Mouse (Mus musculus) hindbrain, embryonic 13.5 days (tissue): ENCODE measurements at regions not wholly inside any gene's neighbourhood (a gene's known extent, or its start where the extent isn't known, plus 50 kb on each side); places are given as distances from the start of the nearest gene placed in this dataset.

Experiments
- ATAC-seq: fragments of 200-750 bp; cut with Nextera tagmentation; 2 replicates; pipeline ENCODE4 v1.8.0; 2017; ENCODE audit warnings: moderate TSS enrichment; ENCODE audit not compliant: low FRiP score
- H3K27ac ChIP-seq: fragments of 300-500 bp; sonication (generic); 2 replicates; pipeline ENCODE4 v1.5.1; 2015; ENCODE audit warnings: inconsistent platforms, mild to moderate bottlenecking, moderate library complexity
- H3K27me3 ChIP-seq: fragments of 300-500 bp; sonication (generic); 2 replicates; pipeline ENCODE4 v1.6.1; 2015; ENCODE audit warnings: mild to moderate bottlenecking, inconsistent platforms
- H3K36me3 ChIP-seq: fragments of 300-500 bp; sonication (generic); 2 replicates; pipeline ENCODE4 v1.6.1; 2015; ENCODE audit warnings: mild to moderate bottlenecking, inconsistent platforms
- H3K4me1 ChIP-seq: fragments of 300-500 bp; sonication (generic); replicated peaks from 2 replicates; pipeline ENCODE4 v1.6.1; 2015; ENCODE audit warnings: inconsistent platforms
- H3K4me2 ChIP-seq: fragments of 300-500 bp; sonication (generic); 2 replicates; pipeline ENCODE4 v1.6.1; 2015; ENCODE audit warnings: inconsistent platforms, mild to moderate bottlenecking, moderate library complexity
- H3K4me3 ChIP-seq: fragments of 300-500 bp; sonication (generic); 2 replicates; pipeline ENCODE4 v1.5.1; 2015; ENCODE audit warnings: mild to moderate bottlenecking, inconsistent platforms
- H3K9ac ChIP-seq: fragments of 300-500 bp; sonication (generic); 2 replicates; pipeline ENCODE4 v1.6.1; 2015; ENCODE audit warnings: mild to moderate bottlenecking, inconsistent platforms
- H3K9me3 ChIP-seq: fragments of 300-500 bp; sonication (generic); 2 replicates; pipeline ENCODE4 v1.6.1; 2016; ENCODE audit warnings: inconsistent platforms
- WGBS: fragments of 180-500 bp; shearing (Covaris S2); methylation state at CpG from one replicate; pipeline ENCODE4 v1.1.7; 2015; 5-methylcytosine and 5-hydroxymethylcytosine counted together

GRCm38 (mm10) chr13:45189389-45189788 lies 110.9 kb downstream of the Gm9817 start:
- no peak overlapping the region for H3K4me3 ChIP-seq
- H3K4me1 ChIP-seq, result peaks cover 16% of the 10 kb centered on the region
- H3K9ac ChIP-seq, result no peak overlapping the region
- H3K27ac ChIP-seq, result peak overlapping the region; percentile 44; the same call in 1 of the 2 replicates
- no peak overlapping the region for H3K4me2 ChIP-seq
- no peaks in the 10 kb centered on the region for H3K27me3 ChIP-seq
- ATAC-seq, result no peak
- H3K9me3 ChIP-seq, result no peaks in the 10 kb centered on the region
- H3K36me3 ChIP-seq, result no peaks in the 10 kb centered on the region
- WGBS, result 21% methylated on average over 6 of the region's 6 CpGs

GRCm38 (mm10) chr13:45190151-45190550 lies 111.7 kb downstream of the Gm9817 start:
- ATAC-seq, result no peak
- Histone ChIP-seq H3K27me3 (no peaks in the 10 kb centered on the region), H3K4me1 (peaks cover 16% of the 10 kb centered on the region), H3K27ac (0 out of 2 replicates have a peak overlapping the region, but pooled peaks have one; percentile 44), H3K9me3 (no peaks in the 10 kb centered on the region), H3K9ac (no peak overlapping the region), H3K4me3 (no peak overlapping the region), H3K36me3 (no peaks in the 10 kb centered on the region), H3K4me2 (no peak overlapping the region)
- 56% methylated on average over 4 of the region's 4 CpGs for WGBS

GRCm38 (mm10) chr13:45192079-45192478 lies 113.6 kb downstream of the Gm9817 start:
- no peak overlapping the region for H3K4me2 ChIP-seq
- no peaks in the 10 kb centered on the region for H3K36me3 ChIP-seq
- 72% methylated on average over 8 of the region's 8 CpGs for WGBS
- H3K27me3 ChIP-seq, result no peaks in the 10 kb centered on the region
- peaks cover 16% of the 10 kb centered on the region for H3K4me1 ChIP-seq
- peak overlapping the region; percentile 12; the same call in 1 of the 2 replicates for H3K27ac ChIP-seq
- no peak for ATAC-seq
- H3K9ac ChIP-seq, result no peak overlapping the region
- H3K9me3 ChIP-seq, result no peaks in the 10 kb centered on the region
- H3K4me3 ChIP-seq, result no peak overlapping the region

GRCm38 (mm10) chr13:45195562-45195961 lies 117.1 kb downstream of the Gm9817 start:
- H3K36me3 ChIP-seq, result no peaks in the 10 kb centered on the region
- H3K9ac ChIP-seq, result no peak overlapping the region
- no peak for ATAC-seq
- H3K27me3 ChIP-seq, result no peaks in the 10 kb centered on the region
- H3K4me3 ChIP-seq, result no peak overlapping the region
- no peak overlapping the region for H3K4me2 ChIP-seq
- no peaks in the 10 kb centered on the region for H3K4me1 ChIP-seq
- WGBS, result 68% methylated on average over 2 of the region's 2 CpGs
- H3K9me3 ChIP-seq, result no peaks in the 10 kb centered on the region
- H3K27ac ChIP-seq, result no peak overlapping the region

GRCm38 (mm10) chr13:45196363-45196762 lies 117.9 kb downstream of the Gm9817 start:
- Histone ChIP-seq H3K9ac (no peak overlapping the region), H3K27me3 (no peaks in the 10 kb centered on the region), H3K4me2 (no peak overlapping the region), H3K27ac (no peak overlapping the region), H3K4me3 (no peak overlapping the region), H3K36me3 (no peaks in the 10 kb centered on the region), H3K9me3 (no peaks in the 10 kb centered on the region), H3K4me1 (no peaks in the 10 kb centered on the region)
- ATAC-seq, result no peak

- no peaks in the 10 kb centered on the region for H3K4me1 ChIP-seq
- no peaks in the 10 kb centered on the region for H3K27me3 ChIP-seq
- ATAC-seq, result no peak
- no peak overlapping the region for H3K27ac ChIP-seq
- no peak overlapping the region for H3K4me2 ChIP-seq
- no peak overlapping the region for H3K9ac ChIP-seq
- WGBS, result 82% methylated on average over 9 of the region's 9 CpGs
- H3K4me3 ChIP-seq, result no peak overlapping the region
- no peaks in the 10 kb centered on the region for H3K36me3 ChIP-seq
- 0 out of 2 replicates have a peak, but pooled peaks cover 3% of the 10 kb centered on the region for H3K9me3 ChIP-seq
Observed at GRCm38 (mm10) chr13:45200511-45201120, 122.1 kb downstream of the Gm9817 start.

GRCm38 (mm10) chr13:45204856-45205255 lies 126.4 kb downstream of the Gm9817 start:
- Histone ChIP-seq H3K9me3 (0 out of 2 replicates have a peak, but pooled peaks cover 3% of the 10 kb centered on the region), H3K36me3 (no peaks in the 10 kb centered on the region), H3K4me1 (no peaks in the 10 kb centered on the region), H3K27ac (no peak overlapping the region), H3K4me3 (no peak overlapping the region), H3K9ac (no peak overlapping the region), H3K27me3 (no peaks in the 10 kb centered on the region), H3K4me2 (no peak overlapping the region)
- no peak for ATAC-seq
- 67% methylated on average over 6 of the region's 6 CpGs for WGBS

- 91% methylated on average over 5 of the region's 5 CpGs for WGBS
- Histone ChIP-seq H3K4me3 (no peak overlapping the region), H3K36me3 (no peaks in the 10 kb centered on the region), H3K4me2 (no peak overlapping the region), H3K9ac (no peak overlapping the region), H3K9me3 (no peaks in the 10 kb centered on the region), H3K27me3 (no peaks in the 10 kb centered on the region), H3K4me1 (no peaks in the 10 kb centered on the region; the same call in 1 of the 2 replicates), H3K27ac (no peak overlapping the region)
- ATAC-seq, result no peak
Observed at GRCm38 (mm10) chr13:45208540-45209197, 130.2 kb downstream of the Gm9817 start.

GRCm38 (mm10) chr13:45211241-45211640 lies 132.7 kb downstream of the Gm9817 start:
- Histone ChIP-seq H3K4me3 (no peak overlapping the region), H3K36me3 (no peaks in the 10 kb centered on the region), H3K4me1 (peaks cover 4% of the 10 kb centered on the region; the same call in 1 of the 2 replicates), H3K9ac (no peak overlapping the region), H3K4me2 (no peak overlapping the region), H3K27ac (no peak overlapping the region), H3K27me3 (no peaks in the 10 kb centered on the region), H3K9me3 (no peaks in the 10 kb centered on the region)
- no peak for ATAC-seq
- 87% methylated on average over 9 of the region's 9 CpGs for WGBS

- H3K36me3 ChIP-seq, result no peaks in the 10 kb centered on the region
Observed at GRCm38 (mm10) chr13:45213116-45213834, 134.8 kb downstream of the Gm9817 start.

GRCm38 (mm10) chr13:45218251-45218650 lies 139.8 kb downstream of the Gm9817 start:
- no peak for ATAC-seq
- no peaks in the 10 kb centered on the region for H3K36me3 ChIP-seq
- 99% methylated on average over 4 of the region's 4 CpGs for WGBS
- H3K4me1 ChIP-seq, result peaks cover 4% of the 10 kb centered on the region; the same call in 1 of the 2 replicates
- no peak overlapping the region for H3K4me3 ChIP-seq
- H3K4me2 ChIP-seq, result no peak overlapping the region
- no peak overlapping the region for H3K9ac ChIP-seq
- H3K27ac ChIP-seq, result no peak overlapping the region
- H3K27me3 ChIP-seq, result no peaks in the 10 kb centered on the region
- H3K9me3 ChIP-seq, result no peaks in the 10 kb centered on the region

More at GRCm38 (mm10) chr13:45213116-45213834, 134.8 kb downstream of the Gm9817 start:
- H3K27me3 ChIP-seq, result no peaks in the 10 kb centered on the region
- WGBS, result 53% methylated on average over 5 of the region's 5 CpGs
- H3K9me3 ChIP-seq, result no peaks in the 10 kb centered on the region
- no peak overlapping the region for H3K4me3 ChIP-seq
- no peak for ATAC-seq
- no peak overlapping the region for H3K4me2 ChIP-seq
- H3K4me1 ChIP-seq, result peaks cover 4% of the 10 kb centered on the region; the same call in 1 of the 2 replicates
- H3K27ac ChIP-seq, result no peak overlapping the region
- H3K9ac ChIP-seq, result no peak overlapping the region

- ATAC-seq, result no peak
- Histone ChIP-seq H3K36me3 (no peaks in the 10 kb centered on the region), H3K27ac (no peak overlapping the region), H3K4me2 (no peak overlapping the region), H3K9ac (no peak overlapping the region), H3K27me3 (no peaks in the 10 kb centered on the region), H3K4me3 (no peak overlapping the region), H3K9me3 (no peaks in the 10 kb centered on the region), H3K4me1 (no peaks in the 10 kb centered on the region)
- WGBS, result 81% methylated on average over 3 of the region's 3 CpGs
Observed at GRCm38 (mm10) chr13:45219671-45220070, 141.2 kb downstream of the Gm9817 start.
